Mouse (Mus musculus): ENCODE data around the gene 4930544D05Rik.

4930544D05Rik gene

DNA sequence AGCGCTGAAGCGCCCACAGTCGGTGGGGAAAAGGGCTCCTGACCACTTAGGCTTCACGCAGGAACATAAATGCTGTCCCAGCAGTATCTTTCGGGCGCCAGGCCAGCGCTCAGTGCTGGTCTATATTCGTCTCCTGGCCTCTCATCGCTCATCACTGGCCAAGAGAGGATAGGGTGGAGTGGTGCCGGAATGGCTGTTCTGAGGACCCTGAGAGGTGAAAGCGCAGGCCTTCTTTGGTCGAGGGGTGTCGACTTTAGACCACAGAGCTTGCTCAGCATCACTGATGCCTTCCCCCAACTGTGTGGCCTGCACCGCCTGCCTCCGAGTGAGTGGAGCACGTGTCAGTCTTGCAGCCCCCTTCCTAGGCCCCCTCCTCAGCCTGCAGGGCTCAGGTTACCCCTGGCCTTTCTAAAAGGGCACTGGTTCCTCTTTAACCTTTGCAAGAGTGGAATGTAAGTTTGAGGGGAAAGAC is 40.8 kb downstream of the 4930544D05Rik start:
- DNase-seq (ENCODE audit: low read depth): no peak

DNA sequence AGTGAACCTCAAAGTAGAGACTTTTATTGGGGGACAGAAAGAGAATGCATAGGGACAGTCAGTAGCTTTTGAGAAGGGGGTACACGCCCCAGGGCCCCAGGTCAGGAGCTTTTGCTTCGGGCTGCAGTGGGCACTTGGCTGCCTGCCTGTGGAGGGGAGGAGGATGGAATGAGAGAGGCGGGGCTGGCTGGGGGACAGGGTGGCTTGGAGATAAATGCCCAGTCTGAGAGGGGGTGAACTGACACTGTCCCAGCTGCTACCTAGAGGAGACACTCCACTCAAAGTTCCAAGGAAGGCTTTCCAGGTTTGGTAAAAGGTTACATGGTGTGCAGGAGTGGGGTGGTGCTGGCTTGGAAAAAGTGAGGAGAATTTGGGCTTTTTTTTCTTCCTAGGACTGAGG is 41.3 kb downstream of the 4930544D05Rik start, which contains the start of gene Eno3:
Gene Eno3 (plus strand): TSS at position 239 of the 400 bp plus-strand sequence.
- no peak for DNase-seq (ENCODE audit: low read depth)

DNA sequence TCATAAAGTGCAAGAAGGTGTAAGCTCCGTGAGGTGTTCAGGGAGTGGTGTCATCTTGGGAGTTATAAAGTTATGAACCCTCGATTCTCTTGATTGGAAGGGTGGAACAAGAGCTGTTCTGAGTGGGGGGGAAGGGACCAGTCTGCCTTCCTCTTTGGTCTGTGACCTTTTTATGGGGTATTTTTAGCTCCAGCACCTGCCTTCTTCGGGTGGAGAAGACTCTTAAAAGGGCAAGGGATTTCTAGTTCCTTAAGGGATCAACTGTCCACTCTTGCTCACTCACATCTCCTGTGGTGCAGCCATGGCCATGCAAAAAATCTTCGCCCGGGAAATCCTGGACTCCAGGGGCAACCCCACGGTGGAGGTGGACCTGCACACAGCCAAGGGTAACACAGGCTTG is 41.9 kb downstream of the 4930544D05Rik start:
- no peak for DNase-seq (ENCODE audit: low read depth)

GRCm38 (mm10) chr11:70657991-70658390 is 42.3 kb downstream of the 4930544D05Rik start:
- no peak for DNase-seq (ENCODE audit: low read depth)

- DNase-seq (ENCODE audit: low read depth): no peak
Measured at GRCm38 (mm10) chr11:70658521-70658920, 42.9 kb downstream of the 4930544D05Rik start.

DNA sequence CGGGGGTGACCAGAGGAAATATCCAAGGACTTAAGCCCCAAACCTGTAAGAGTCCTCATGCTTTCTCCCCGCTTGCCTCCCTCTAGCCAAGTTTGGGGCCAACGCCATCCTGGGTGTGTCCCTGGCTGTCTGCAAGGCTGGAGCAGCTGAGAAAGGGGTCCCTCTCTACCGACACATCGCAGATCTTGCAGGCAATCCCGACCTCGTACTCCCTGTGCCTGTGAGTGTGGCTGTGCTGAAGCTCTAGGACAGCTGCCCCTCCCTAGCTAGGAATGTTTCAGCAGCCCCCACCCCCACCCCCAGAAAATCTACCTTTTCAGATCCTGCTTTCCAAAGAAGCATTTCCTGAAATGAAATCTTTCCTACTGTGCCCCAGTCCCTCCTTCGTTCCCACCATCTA is 43.3 kb downstream of the 4930544D05Rik start:
- DNase-seq (ENCODE audit: low read depth): no peak

GRCm38 (mm10) chr11:70660571-70660970 is 44.9 kb downstream of the 4930544D05Rik start:
- DNase-seq (ENCODE audit: low read depth): no peak

- no peak for DNase-seq (ENCODE audit: low read depth)
Measured at GRCm38 (mm10) chr11:70663101-70663500, 47.5 kb downstream of the 4930544D05Rik start.

GRCm38 (mm10) chr11:70663957-70664356 is 48.3 kb downstream of the 4930544D05Rik start:
- DNase-seq (ENCODE audit: low read depth): no peak

DNA sequence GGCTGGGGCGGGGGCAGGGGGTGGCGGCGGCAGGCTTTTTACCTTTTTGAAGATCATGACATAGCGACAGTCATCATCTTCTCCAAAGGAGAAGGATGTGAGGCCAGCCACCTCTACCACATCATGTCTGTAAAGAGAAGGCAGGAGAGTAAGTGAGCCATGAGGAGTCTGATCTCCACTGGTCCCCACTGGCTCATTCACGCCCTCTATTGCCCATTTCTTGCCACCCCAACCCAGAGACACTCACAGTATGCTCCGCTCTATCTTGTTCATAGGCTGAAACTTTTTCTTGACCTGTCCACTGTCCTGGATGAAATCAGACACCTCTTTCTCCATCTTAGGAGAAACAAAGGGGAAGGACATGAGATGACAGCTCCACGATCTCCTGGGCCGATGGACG is 49.1 kb downstream of the 4930544D05Rik start:
- DNase-seq (ENCODE audit: low read depth): no peak
